8 mouse cellular contexts compared by ENCODE assay signal in genomic region chr2:152804408-152805110, GRCm38 (mm10). TPM values are rescaled to one million over a fixed set of nuclear protein-coding genes. Genes with fewer than 3 reads are reported as not detected.
DNase-seq lines count a peak whose midpoint lies in the region; ATAC-seq and TF ChIP-seq lines count a peak whose summit lies in the region.

No protein-coding gene starts in this region.

- H3K9ac ChIP-seq in heart, adult 2 months (ENCODE audit: low read depth, low read length) = no peak overlapping the region
- no peak overlapping the region for H3K9ac ChIP-seq in heart, embryonic 16.5 days (ENCODE audit: low read length)
- H3K9ac ChIP-seq in limb, embryonic 13.5 days = no peak overlapping the region

- peak overlapping the region; percentile 52 for H3K27ac ChIP-seq in heart, adult 2 months
- peak overlapping the region; percentile 81 for H3K27ac ChIP-seq in cerebellum, adult 2 months (ENCODE audit: insufficient read depth, low read length)
- 0 out of 2 replicates have a peak overlapping the region, but pooled peaks have one; percentile 10 for H3K27ac ChIP-seq in heart, embryonic 16.5 days (ENCODE audit: low read length)
- H3K27ac ChIP-seq in limb, embryonic 13.5 days = peak overlapping the region; percentile 52; the same call in 1 of the 2 replicates

- no peak for TF ChIP-seq POLR2A in heart, adult 2 months (IDR thresholded peaks at IDR 0.05; ENCODE audit: insufficient read depth, low read depth, low read length)
- TF ChIP-seq POLR2A in cerebellum, adult 2 months (IDR thresholded peaks at IDR 0.05; ENCODE audit: borderline replicate concordance, insufficient read depth, low read length) = no peak

- intact Hi-C loops in heart, adult 2 months (cut with DNase I) = no loop called here
- intact Hi-C loops in heart, postnatal 10 days (cut with DNase I) = no loop called here

- H3K4me3 ChIP-seq in heart, adult 2 months = no peak overlapping the region
- H3K4me3 ChIP-seq in cerebellum, adult 2 months (replicated peaks; ENCODE audit: insufficient read depth, low read depth, low read length) = no peak overlapping the region
- H3K4me3 ChIP-seq in heart, embryonic 16.5 days (ENCODE audit: low read length) = no peak overlapping the region
- H3K4me3 ChIP-seq in limb, embryonic 13.5 days = no peak overlapping the region

- TF ChIP-seq CTCF in heart, adult 2 months (IDR thresholded peaks at IDR 0.05) = no peak
- no peak; the same call in 1 of the 2 replicates for TF ChIP-seq CTCF in cerebellum, adult 2 months (IDR thresholded peaks at IDR 0.05; ENCODE audit: borderline replicate concordance, insufficient read depth, low read depth, low read length)

- peak; percentile 53; the same call in 1 of the 2 replicates for ATAC-seq in heart, embryonic 16.5 days (replicated peaks; ENCODE audit: extremely low read depth, insufficient read depth, low FRiP score)
- peak; percentile 75; the same call in 1 of the 2 replicates for ATAC-seq in limb, embryonic 13.5 days (ENCODE audit: low FRiP score, low read depth)
- no peak for ATAC-seq in CD4-positive, CD25-positive, alpha-beta regulatory T cell, adult 4 months
- no peak for ATAC-seq in monocyte, adult 5-6 weeks (replicated peaks; ENCODE audit: insufficient number of reproducible peaks, low FRiP score, low TSS enrichment, poor library complexity, severe bottlenecking)

- H3K79me2 ChIP-seq in heart, adult 2 months (replicated peaks; ENCODE audit: control insufficient read depth, insufficient read depth, low read length) = peaks cover 4% of the 10 kb centered on the region

- H3K9me3 ChIP-seq in heart, embryonic 16.5 days (replicated peaks; ENCODE audit: control insufficient read depth, low read length) = no peaks in the 10 kb centered on the region
- H3K9me3 ChIP-seq in limb, embryonic 13.5 days = no peaks in the 10 kb centered on the region

- 12% methylated on average over 6 of the region's 6 CpGs for WGBS in heart, adult 2 months
- 2% methylated on average over 6 of the region's 6 CpGs for WGBS in cerebellum, adult 2 months
- WGBS in heart, embryonic 16.5 days = 15% methylated on average over 6 of the region's 6 CpGs
- WGBS in limb, embryonic 13.5 days = 2% methylated on average over 6 of the region's 6 CpGs

- TF ChIP-seq EP300 in heart, adult 2 months (IDR thresholded peaks at IDR 0.05; ENCODE audit: insufficient read depth, low read depth, low read length) = no peak

- no peaks in the 10 kb centered on the region for H3K27me3 ChIP-seq in heart, adult 2 months (ENCODE audit: control insufficient read depth, insufficient read depth, low read length)
- no peaks in the 10 kb centered on the region for H3K27me3 ChIP-seq in cerebellum, adult 2 months (ENCODE audit: control insufficient read depth, insufficient read depth, low read length)
- no peaks in the 10 kb centered on the region for H3K27me3 ChIP-seq in heart, embryonic 16.5 days (ENCODE audit: control insufficient read depth, insufficient read depth, low read length)
- no peaks in the 10 kb centered on the region for H3K27me3 ChIP-seq in limb, embryonic 13.5 days

- H3K4me2 ChIP-seq in heart, embryonic 16.5 days (ENCODE audit: low read depth, low read length) = no peak overlapping the region
- H3K4me2 ChIP-seq in limb, embryonic 13.5 days (replicated peaks) = 0 out of 2 replicates have a peak overlapping the region, but pooled peaks have one; percentile 1

- peaks cover 31% of the 10 kb centered on the region for H3K4me1 ChIP-seq in heart, adult 2 months (ENCODE audit: control insufficient read depth, insufficient read depth, low read length)
- peaks cover 46% of the 10 kb centered on the region for H3K4me1 ChIP-seq in cerebellum, adult 2 months (ENCODE audit: control insufficient read depth, insufficient read depth, low read length)
- peaks cover 24% of the 10 kb centered on the region for H3K4me1 ChIP-seq in heart, embryonic 16.5 days (ENCODE audit: control insufficient read depth, insufficient read depth, low read length)
- H3K4me1 ChIP-seq in limb, embryonic 13.5 days = peaks cover 32% of the 10 kb centered on the region

- peaks cover 46% of the 10 kb centered on the region for H3K36me3 ChIP-seq in heart, adult 2 months (ENCODE audit: control insufficient read depth, insufficient read depth, low read length)
- H3K36me3 ChIP-seq in heart, embryonic 16.5 days (ENCODE audit: control insufficient read depth, insufficient read depth) = no peaks in the 10 kb centered on the region
- peaks cover 15% of the 10 kb centered on the region; the same call in 1 of the 2 replicates for H3K36me3 ChIP-seq in limb, embryonic 13.5 days

- no peak for DNase-seq in heart, adult 2 months
- DNase-seq in heart, postnatal 10 days = no peak
- peak; percentile 93 for DNase-seq in cerebellum, adult 2 months
- peak; percentile 88 for DNase-seq in retina, postnatal 1 day

RNA-seq across cellular contexts. Expression of gene Bcl2l1, which starts 27.0 kb away (rescaled TPM):
- total RNA-seq in heart, adult 2 months (2021) = 100 to 1,000 TPM in 1 of 2 experiments, 10 to 100 TPM in 1; 51.9 to 102 TPM
- polyA plus RNA-seq in heart, adult 2 months (2012; rRNA removed) = 48.1 and 51.2 TPM in 2 replicates
- total RNA-seq in heart, postnatal 10 days (2021) = 10 to 100 TPM; 40.0 to 72.4 TPM
- 141 and 142 TPM in 2 replicates for polyA plus RNA-seq in cerebellum, adult 2 months (2012; rRNA removed)
- 70.5 and 74.3 TPM in 2 replicates for polyA plus RNA-seq in heart, embryonic 16.5 days (2015; fragmentation: Nextera tagmentation; extraction: Ambion mirVana)
- 93.3 and 93.5 TPM in 2 replicates for polyA plus RNA-seq in limb, embryonic 13.5 days (2015; fragmentation: Nextera tagmentation; extraction: Ambion mirVana)
- polyA plus RNA-seq in CD4-positive, CD25-positive, alpha-beta regulatory T cell, adult 4 months (2017; shearing (Covaris generic)) = 10 to 100 TPM; 55.5 to 75.0 TPM
- 11.8 to 39.0 TPM (median 21.7 TPM) in 3 replicates for total RNA-seq in monocyte, adult 5-6 weeks (2017)

RNA-seq across cellular contexts. Expression of gene Tpx2, which starts 43.2 kb away (rescaled TPM):
- 1 to 10 TPM in 1 of 2 experiments, under 1 TPM in 1; 0.75 to 1.1 TPM for total RNA-seq in heart, adult 2 months (2021)
- 0.18 and 0.50 TPM in 2 replicates for polyA plus RNA-seq in heart, adult 2 months (2012; rRNA removed)
- 10 to 100 TPM; 16.0 to 17.8 TPM for total RNA-seq in heart, postnatal 10 days (2021)
- polyA plus RNA-seq in cerebellum, adult 2 months (2012; rRNA removed) = 1.2 TPM in 2 replicates
- 45.4 and 55.1 TPM in 2 replicates for polyA plus RNA-seq in heart, embryonic 16.5 days (2015; fragmentation: Nextera tagmentation; extraction: Ambion mirVana)
- 83.1 and 86.8 TPM in 2 replicates for polyA plus RNA-seq in limb, embryonic 13.5 days (2015; fragmentation: Nextera tagmentation; extraction: Ambion mirVana)
- polyA plus RNA-seq in CD4-positive, CD25-positive, alpha-beta regulatory T cell, adult 4 months (2017; shearing (Covaris generic)) = 1 to 10 TPM; 4.0 to 9.7 TPM
- total RNA-seq in monocyte, adult 5-6 weeks (2017) = 1.1 to 2.7 TPM (median 1.6 TPM) in 3 replicates

RNA-seq across cellular contexts. Expression of gene Cox4i2, which starts 50.6 kb away (rescaled TPM):
- total RNA-seq in heart, adult 2 months (2021) = 10 to 100 TPM; 12.1 to 18.0 TPM
- polyA plus RNA-seq in heart, adult 2 months (2012; rRNA removed) = 12.0 and 13.2 TPM in 2 replicates
- total RNA-seq in heart, postnatal 10 days (2021) = 10 to 100 TPM; 17.9 to 22.4 TPM
- polyA plus RNA-seq in cerebellum, adult 2 months (2012; rRNA removed) = 9.2 and 9.7 TPM in 2 replicates
- 26.7 and 30.9 TPM in 2 replicates for polyA plus RNA-seq in heart, embryonic 16.5 days (2015; fragmentation: Nextera tagmentation; extraction: Ambion mirVana)
- polyA plus RNA-seq in limb, embryonic 13.5 days (2015; fragmentation: Nextera tagmentation; extraction: Ambion mirVana) = 32.0 and 34.4 TPM in 2 replicates
- polyA plus RNA-seq in CD4-positive, CD25-positive, alpha-beta regulatory T cell, adult 4 months (2017; shearing (Covaris generic)) = under 1 TPM in 1 of 2 experiments, not detected in 1; 0.46 TPM
- total RNA-seq in monocyte, adult 5-6 weeks (2017) = not detected in 3 replicates

Comparison
In these comparisons a context has a peak if more than half of its experiments do, and no peak if none do; other contexts are left out.
1. DNase-seq: peak in cerebellum, adult 2 months (2 of 2) and retina, postnatal 1 day (single experiment); none in heart, adult 2 months (0 of 2) and heart, postnatal 10 days (0 of 2).
2. H3K27ac ChIP-seq: peak in every context shown above with its lines; median percentile 81 in cerebellum, adult 2 months; 52 in heart, adult 2 months; 52 in limb, embryonic 13.5 days; 10 in heart, embryonic 16.5 days.
3. ATAC-seq: peak in heart, embryonic 16.5 days (single experiment) and limb, embryonic 13.5 days (single experiment); none in CD4-positive, CD25-positive, alpha-beta regulatory T cell, adult 4 months (single experiment) and monocyte, adult 5-6 weeks (single experiment).